Mouse (Mus musculus): ENCODE measurements around the gene Fbxo47. TPM values are rescaled to one million over a fixed set of nuclear protein-coding genes. Genes with fewer than 3 reads are reported as not detected.

Fbxo47 gene
- polyA plus RNA-seq, 1 experiment from 2014 or later = 0.97 TPM

DNA sequence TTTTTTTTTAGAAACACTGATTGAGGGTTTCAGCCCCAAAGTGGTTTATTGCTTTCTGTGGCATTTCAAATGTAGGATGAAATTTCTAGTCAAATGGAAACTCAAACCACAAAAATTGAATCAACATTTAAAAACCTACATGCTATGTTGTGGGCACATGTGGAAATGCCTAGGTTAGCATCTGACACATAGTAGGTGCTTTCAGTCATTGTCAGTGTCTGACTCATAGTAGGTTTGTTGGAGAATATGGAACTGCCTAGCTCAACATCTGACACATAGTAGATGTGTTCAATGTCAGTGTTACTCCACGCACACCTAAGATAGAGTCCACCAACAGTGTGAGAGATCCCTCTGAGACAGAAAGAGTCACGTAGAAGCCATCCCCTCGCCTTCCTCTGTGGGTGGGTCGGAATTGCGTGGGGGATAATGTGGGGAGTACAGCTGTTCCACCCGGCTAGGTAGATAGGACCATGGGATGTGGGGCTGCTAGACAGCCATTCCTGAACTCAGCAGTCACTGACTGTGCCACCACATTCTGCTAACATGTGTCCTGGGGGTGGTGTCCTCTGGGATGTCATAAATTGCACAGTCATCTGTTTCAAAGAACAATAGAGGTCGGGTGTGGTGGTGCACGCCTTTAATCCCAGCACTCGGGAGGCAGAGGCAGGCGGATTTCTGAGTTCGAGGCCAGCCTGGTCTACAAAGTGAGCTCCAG, 24.8 kb upstream of the Fbxo47 start:
- no peak overlapping the region for H3K9ac ChIP-seq (ENCODE audit: low read depth, low read length)
- no peak overlapping the region for H3K4me2 ChIP-seq (ENCODE audit: low read depth, low read length)
- no peak overlapping the region for H3K4me3 ChIP-seq (ENCODE audit: low read depth, low read length)
- no peaks in the 10 kb centered on the region for H3K27me3 ChIP-seq (replicated peaks; ENCODE audit: control insufficient read depth, insufficient read depth, low read length)
- ATAC-seq (ENCODE audit: low read depth) (no peak), DNase-seq (ENCODE audit: low spot score) (no peak)
- no peaks in the 10 kb centered on the region for H3K9me3 ChIP-seq (ENCODE audit: control insufficient read depth, low read length)
- 89% methylated on average over 11 of the region's 11 CpGs for WGBS
- H3K4me1 ChIP-seq (ENCODE audit: control insufficient read depth, insufficient read depth, low read length) = no peaks in the 10 kb centered on the region
- H3K27ac ChIP-seq (replicated peaks; ENCODE audit: low read depth, low read length) = no peak overlapping the region
- no peaks in the 10 kb centered on the region for H3K36me3 ChIP-seq (ENCODE audit: control insufficient read depth, insufficient read depth, low read length)

DNA sequence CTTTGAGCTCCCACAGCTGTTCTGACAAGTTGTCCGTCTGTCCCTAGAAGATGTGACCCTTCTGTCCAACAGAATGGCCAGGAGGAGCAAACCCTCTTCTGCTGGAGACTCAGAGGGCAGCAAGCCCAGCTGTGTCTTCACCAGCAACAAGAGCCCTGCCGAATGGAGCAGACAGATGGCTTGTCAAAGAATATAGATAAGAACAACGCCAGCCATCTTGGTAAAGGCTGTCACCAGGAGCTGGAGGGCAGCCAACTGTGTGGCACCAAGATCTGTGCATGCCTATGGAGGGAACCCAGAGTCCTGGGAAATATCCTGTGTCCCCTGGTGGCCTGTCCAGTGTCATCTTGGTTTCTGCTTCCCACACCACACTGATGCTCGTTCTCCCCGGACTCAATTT, 24.0 kb upstream of the Fbxo47 start:
- no peaks in the 10 kb centered on the region for H3K4me1 ChIP-seq (ENCODE audit: control insufficient read depth, insufficient read depth, low read length)
- no peaks in the 10 kb centered on the region for H3K27me3 ChIP-seq (replicated peaks; ENCODE audit: control insufficient read depth, insufficient read depth, low read length)
- H3K9ac ChIP-seq (ENCODE audit: low read depth, low read length) = no peak overlapping the region
- DNase-seq (ENCODE audit: low spot score) (no peak), ATAC-seq (ENCODE audit: low read depth) (no peak)
- no peak overlapping the region for H3K4me3 ChIP-seq (ENCODE audit: low read depth, low read length)
- no peaks in the 10 kb centered on the region for H3K9me3 ChIP-seq (ENCODE audit: control insufficient read depth, low read length)
- WGBS = 84% methylated on average over 5 of the region's 5 CpGs
- H3K36me3 ChIP-seq (ENCODE audit: control insufficient read depth, insufficient read depth, low read length) = no peaks in the 10 kb centered on the region
- H3K4me2 ChIP-seq (ENCODE audit: low read depth, low read length) = no peak overlapping the region
- H3K27ac ChIP-seq (replicated peaks; ENCODE audit: low read depth, low read length) = no peak overlapping the region

DNA sequence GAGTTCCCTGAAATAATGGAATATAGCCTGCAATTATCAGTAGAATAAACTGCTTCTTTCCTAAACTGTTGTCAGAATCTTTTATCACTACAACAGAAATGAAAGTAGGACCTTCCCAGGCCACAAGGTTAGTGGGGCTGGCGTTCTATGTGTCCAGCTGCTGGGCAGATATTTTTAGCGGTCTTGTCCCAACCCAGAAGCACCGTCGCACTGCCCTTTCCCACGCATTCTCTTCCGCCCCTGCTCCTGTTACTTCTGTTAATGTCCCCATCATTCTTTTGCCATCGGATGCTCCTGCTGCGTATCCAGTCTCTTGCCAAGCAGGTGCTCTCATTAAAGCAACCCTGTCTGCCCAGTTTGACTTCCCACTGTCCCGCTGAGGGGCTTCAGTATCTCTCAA, 23.0 kb upstream of the Fbxo47 start:
- Histone ChIP-seq H3K9me3 (ENCODE audit: control insufficient read depth, low read length) (no peaks in the 10 kb centered on the region), H3K27ac (replicated peaks; ENCODE audit: low read depth, low read length) (no peak overlapping the region), H3K27me3 (replicated peaks; ENCODE audit: control insufficient read depth, insufficient read depth, low read length) (no peaks in the 10 kb centered on the region), H3K4me2 (ENCODE audit: low read depth, low read length) (no peak overlapping the region), H3K4me3 (ENCODE audit: low read depth, low read length) (no peak overlapping the region), H3K36me3 (ENCODE audit: control insufficient read depth, insufficient read depth, low read length) (no peaks in the 10 kb centered on the region), H3K9ac (ENCODE audit: low read depth, low read length) (no peak overlapping the region), H3K4me1 (ENCODE audit: control insufficient read depth, insufficient read depth, low read length) (no peaks in the 10 kb centered on the region)
- 87% methylated on average over 9 of the region's 9 CpGs for WGBS
- ATAC-seq (ENCODE audit: low read depth) (no peak), DNase-seq (ENCODE audit: low spot score) (no peak)

DNA sequence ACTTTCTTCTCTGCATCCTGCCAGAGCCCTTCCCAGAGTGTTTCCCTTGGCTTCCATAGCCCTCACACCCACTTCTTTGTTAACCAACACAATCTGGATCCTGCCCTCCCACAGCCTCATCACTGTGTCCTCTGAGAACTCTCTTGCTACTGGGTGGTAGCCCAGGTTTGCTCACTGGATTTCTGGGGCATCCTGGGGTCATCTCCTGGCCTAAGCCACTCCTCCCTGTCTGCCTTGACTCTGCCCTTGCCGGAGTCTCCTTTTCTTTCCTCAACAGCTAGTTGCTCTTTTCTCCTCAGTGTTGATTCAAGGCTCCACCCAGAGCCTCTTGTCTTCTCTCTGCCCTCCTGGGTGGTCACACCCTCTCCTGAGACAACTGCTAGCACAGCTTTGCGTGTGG, 22.0 kb upstream of the Fbxo47 start:
- no peak for ATAC-seq (ENCODE audit: low read depth)
- no peak overlapping the region for H3K4me3 ChIP-seq (ENCODE audit: low read depth, low read length)

DNA sequence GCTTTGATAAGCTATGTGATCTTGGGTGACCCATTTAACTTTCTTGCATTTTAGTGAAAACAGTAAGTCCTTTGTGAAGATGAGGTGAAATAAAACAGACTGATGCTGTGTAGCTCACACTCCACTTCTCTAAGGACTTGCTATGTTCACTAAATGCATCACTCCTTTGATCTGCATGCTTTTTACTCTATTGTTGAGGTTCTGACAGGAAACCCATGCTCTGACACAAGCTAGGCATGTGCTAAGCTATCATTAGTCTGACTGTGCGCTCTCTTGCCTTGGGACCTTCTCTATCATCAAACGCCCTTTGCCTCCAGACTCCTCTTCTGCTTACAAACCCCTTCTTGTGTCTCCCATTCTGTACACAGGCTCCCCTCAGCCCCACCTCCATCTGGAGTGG, 21.6 kb upstream of the Fbxo47 start:
- Histone ChIP-seq H3K36me3 (ENCODE audit: control insufficient read depth, insufficient read depth, low read length) (no peaks in the 10 kb centered on the region), H3K9me3 (ENCODE audit: control insufficient read depth, low read length) (no peaks in the 10 kb centered on the region), H3K4me1 (ENCODE audit: control insufficient read depth, insufficient read depth, low read length) (no peaks in the 10 kb centered on the region), H3K4me3 (ENCODE audit: low read depth, low read length) (no peak overlapping the region), H3K27ac (replicated peaks; ENCODE audit: low read depth, low read length) (no peak overlapping the region), H3K27me3 (replicated peaks; ENCODE audit: control insufficient read depth, insufficient read depth, low read length) (no peaks in the 10 kb centered on the region), H3K9ac (ENCODE audit: low read depth, low read length) (no peak overlapping the region), H3K4me2 (ENCODE audit: low read depth, low read length) (no peak overlapping the region)
- no peak for ATAC-seq (ENCODE audit: low read depth)
- no peak for DNase-seq (ENCODE audit: low spot score)
- 89% methylated on average over 2 of the region's 2 CpGs for WGBS

More for the DNA sequence above, 22.0 kb upstream of the Fbxo47 start:
- H3K9me3 ChIP-seq (ENCODE audit: control insufficient read depth, low read length) = no peaks in the 10 kb centered on the region
- no peak for DNase-seq (ENCODE audit: low spot score)
- H3K27me3 ChIP-seq (replicated peaks; ENCODE audit: control insufficient read depth, insufficient read depth, low read length) = no peaks in the 10 kb centered on the region
- H3K4me2 ChIP-seq (ENCODE audit: low read depth, low read length) = no peak overlapping the region
- H3K9ac ChIP-seq (ENCODE audit: low read depth, low read length) = no peak overlapping the region
- no peaks in the 10 kb centered on the region for H3K36me3 ChIP-seq (ENCODE audit: control insufficient read depth, insufficient read depth, low read length)
- no peak overlapping the region for H3K27ac ChIP-seq (replicated peaks; ENCODE audit: low read depth, low read length)
- no peaks in the 10 kb centered on the region for H3K4me1 ChIP-seq (ENCODE audit: control insufficient read depth, insufficient read depth, low read length)
- 61% methylated on average over 2 of the region's 2 CpGs for WGBS

DNA sequence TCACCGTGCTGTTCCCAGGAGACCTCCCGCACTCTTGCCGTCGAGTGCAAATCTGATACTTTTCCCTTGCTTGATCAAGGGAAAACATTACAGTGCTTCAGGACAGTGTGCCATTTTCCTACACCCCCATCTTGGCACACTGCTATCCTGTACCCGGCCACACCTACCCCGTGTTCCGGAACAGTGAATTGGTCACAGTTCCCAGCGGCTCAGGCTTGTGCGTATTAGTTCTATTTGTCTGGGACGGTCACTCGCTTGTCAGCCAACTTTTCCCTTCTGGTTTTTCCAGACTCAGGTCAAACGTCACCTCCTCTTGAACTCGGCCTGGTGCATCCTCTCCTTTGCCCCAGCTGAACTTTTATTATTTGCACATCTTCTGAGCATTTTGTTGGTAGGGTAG, 20.8 kb upstream of the Fbxo47 start:
- Histone ChIP-seq H3K4me3 (ENCODE audit: low read depth, low read length) (no peak overlapping the region), H3K9ac (ENCODE audit: low read depth, low read length) (no peak overlapping the region), H3K27ac (replicated peaks; ENCODE audit: low read depth, low read length) (no peak overlapping the region), H3K36me3 (ENCODE audit: control insufficient read depth, insufficient read depth, low read length) (no peaks in the 10 kb centered on the region), H3K27me3 (replicated peaks; ENCODE audit: control insufficient read depth, insufficient read depth, low read length) (no peaks in the 10 kb centered on the region), H3K4me2 (ENCODE audit: low read depth, low read length) (no peak overlapping the region), H3K9me3 (ENCODE audit: control insufficient read depth, low read length) (no peaks in the 10 kb centered on the region), H3K4me1 (ENCODE audit: control insufficient read depth, insufficient read depth, low read length) (no peaks in the 10 kb centered on the region)
- no peak for ATAC-seq (ENCODE audit: low read depth)
- WGBS = 79% methylated on average over 13 of the region's 13 CpGs
- DNase-seq (ENCODE audit: low spot score) = no peak

DNA sequence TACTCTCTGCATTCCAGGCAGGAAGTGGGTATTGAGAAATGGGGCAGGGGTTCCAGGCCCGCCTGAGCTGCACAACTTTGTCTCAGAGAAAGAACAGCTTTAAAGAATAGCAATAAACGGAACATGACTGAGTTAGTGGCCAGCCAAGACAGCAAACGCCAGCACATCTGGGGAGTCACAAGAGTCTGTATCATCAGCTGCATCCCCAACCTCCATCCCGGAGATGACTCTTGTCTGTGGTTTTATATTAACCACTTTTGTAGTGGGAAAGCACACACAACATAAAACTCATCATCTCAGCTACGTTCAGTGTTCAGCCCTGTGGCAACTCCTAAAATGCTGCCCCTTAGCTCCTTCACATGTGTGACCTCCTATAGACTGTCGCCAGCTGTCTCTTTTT, 17.9 kb upstream of the Fbxo47 start:
- Histone ChIP-seq H3K27me3 (replicated peaks; ENCODE audit: control insufficient read depth, insufficient read depth, low read length) (no peaks in the 10 kb centered on the region), H3K4me1 (ENCODE audit: control insufficient read depth, insufficient read depth, low read length) (no peaks in the 10 kb centered on the region), H3K4me2 (ENCODE audit: low read depth, low read length) (no peak overlapping the region), H3K4me3 (ENCODE audit: low read depth, low read length) (no peak overlapping the region), H3K9me3 (ENCODE audit: control insufficient read depth, low read length) (no peaks in the 10 kb centered on the region), H3K9ac (ENCODE audit: low read depth, low read length) (no peak overlapping the region), H3K36me3 (ENCODE audit: control insufficient read depth, insufficient read depth, low read length) (no peaks in the 10 kb centered on the region), H3K27ac (replicated peaks; ENCODE audit: low read depth, low read length) (no peak overlapping the region)
- DNase-seq (ENCODE audit: low spot score) (no peak), ATAC-seq (ENCODE audit: low read depth) (no peak)
- 74% methylated on average over 6 of the region's 6 CpGs for WGBS

DNA sequence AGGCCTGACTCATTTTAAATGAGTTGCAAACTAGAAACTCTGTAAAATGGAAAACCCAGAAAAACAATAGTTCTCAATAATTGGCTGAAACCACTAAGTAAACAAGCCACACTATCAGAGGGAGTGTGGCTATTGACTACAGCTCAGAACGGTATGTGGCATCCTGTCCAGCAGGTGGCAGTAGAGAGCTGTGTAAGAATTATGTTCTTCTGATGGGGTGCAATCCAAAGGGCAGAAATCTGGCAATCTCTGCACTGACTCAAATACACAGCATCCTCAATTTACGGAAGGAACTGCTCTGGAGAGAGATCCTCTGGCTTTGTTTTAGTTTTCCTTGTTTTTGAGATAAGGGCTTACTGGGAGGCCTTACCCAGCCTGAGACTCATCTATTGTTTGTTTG, 15.9 kb upstream of the Fbxo47 start:
- H3K4me3 ChIP-seq (ENCODE audit: low read depth, low read length) = no peak overlapping the region
- H3K9me3 ChIP-seq (ENCODE audit: control insufficient read depth, low read length) = no peaks in the 10 kb centered on the region
- ATAC-seq (ENCODE audit: low read depth) (peak; percentile 88), DNase-seq (ENCODE audit: low spot score) (peak; percentile 93)
- no peaks in the 10 kb centered on the region for H3K27me3 ChIP-seq (replicated peaks; ENCODE audit: control insufficient read depth, insufficient read depth, low read length)
- no peak overlapping the region for H3K4me2 ChIP-seq (ENCODE audit: low read depth, low read length)
- H3K9ac ChIP-seq (ENCODE audit: low read depth, low read length) = no peak overlapping the region
- no peaks in the 10 kb centered on the region for H3K36me3 ChIP-seq (ENCODE audit: control insufficient read depth, insufficient read depth, low read length)
- no peak overlapping the region for H3K27ac ChIP-seq (replicated peaks; ENCODE audit: low read depth, low read length)
- WGBS = 0% methylated on average over 2 of the region's 2 CpGs
- no peaks in the 10 kb centered on the region for H3K4me1 ChIP-seq (ENCODE audit: control insufficient read depth, insufficient read depth, low read length)

DNA sequence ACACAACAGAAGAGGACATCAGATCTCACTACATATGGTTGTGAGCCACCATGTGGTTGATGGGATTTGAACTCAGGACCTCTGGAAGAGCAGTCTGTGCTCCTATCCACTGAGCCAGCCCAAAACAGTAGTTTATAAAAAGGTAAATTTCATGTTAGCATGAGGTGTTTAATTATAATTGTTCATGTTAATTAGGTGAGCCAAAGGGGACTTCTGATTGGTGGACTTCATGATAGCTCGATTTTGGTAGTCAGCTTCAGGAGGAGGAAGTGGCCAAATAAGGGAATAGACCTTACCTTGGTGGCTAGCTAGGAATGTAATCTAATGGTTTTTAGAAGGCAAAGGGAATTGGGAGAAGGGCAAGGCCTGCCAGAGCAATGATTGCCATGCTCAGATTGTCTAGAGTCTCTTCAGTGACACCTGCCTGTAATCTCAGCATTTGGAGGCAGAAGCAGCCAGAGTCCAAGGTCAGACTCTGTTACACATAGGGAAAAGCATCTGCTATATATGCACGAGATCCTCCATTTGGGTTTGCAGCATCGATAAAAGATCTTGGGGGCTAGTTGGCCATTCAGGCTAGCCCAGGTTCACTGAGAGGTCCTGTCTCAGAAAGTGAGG, 13.7 kb upstream of the Fbxo47 start:
- no peak for ATAC-seq (ENCODE audit: low read depth)
- 84% methylated on average over 3 of the region's 3 CpGs for WGBS
- H3K36me3 ChIP-seq (ENCODE audit: control insufficient read depth, insufficient read depth, low read length) = no peaks in the 10 kb centered on the region

More for the DNA sequence above, 13.7 kb upstream of the Fbxo47 start:
- no peak overlapping the region for H3K27ac ChIP-seq (replicated peaks; ENCODE audit: low read depth, low read length)
- no peak overlapping the region for H3K9ac ChIP-seq (ENCODE audit: low read depth, low read length)
- H3K4me2 ChIP-seq (ENCODE audit: low read depth, low read length) = no peak overlapping the region
- no peaks in the 10 kb centered on the region for H3K4me1 ChIP-seq (ENCODE audit: control insufficient read depth, insufficient read depth, low read length)
- peaks cover 4% of the 10 kb centered on the region; the same call in 1 of the 2 replicates for H3K9me3 ChIP-seq (ENCODE audit: control insufficient read depth, low read length)
- no peaks in the 10 kb centered on the region for H3K27me3 ChIP-seq (replicated peaks; ENCODE audit: control insufficient read depth, insufficient read depth, low read length)
- no peak overlapping the region for H3K4me3 ChIP-seq (ENCODE audit: low read depth, low read length)
- no peak for DNase-seq (ENCODE audit: low spot score)
